Mouse (Mus musculus): ENCODE data around the gene Rpl11. TPM values are rescaled to one million over a fixed set of nuclear protein-coding genes. Genes with fewer than 3 reads are reported as not detected.

Rpl11 gene
- polyA plus RNA-seq, 1 experiment from 2014 or later, result 481 TPM

GRCm38 (mm10) chr4:136088971-136089747 is 35.9 kb upstream of the Rpl11 start:
- Histone ChIP-seq H3K27ac (no peak overlapping the region; the same call in 1 of the 2 replicates), H3K27me3 (no peaks in the 10 kb centered on the region), H3K4me2 (replicated peaks) (no peak overlapping the region), H3K36me3 (no peaks in the 10 kb centered on the region), H3K4me1 (peaks cover 15% of the 10 kb centered on the region), H3K9ac (peak overlapping the region; percentile 10; the same call in 1 of the 2 replicates), H3K4me3 (no peak overlapping the region), H3K9me3 (peaks cover 4% of the 10 kb centered on the region; the same call in 1 of the 2 replicates)
- no peak for ATAC-seq (ENCODE audit: low FRiP score, low read depth)
- 56% methylated on average over 16 of the region's 16 CpGs for WGBS

GRCm38 (mm10) chr4:136088364-136088763 is 35.1 kb upstream of the Rpl11 start:
- peaks cover 4% of the 10 kb centered on the region; the same call in 1 of the 2 replicates for H3K9me3 ChIP-seq
- no peak overlapping the region for H3K9ac ChIP-seq
- no peaks in the 10 kb centered on the region for H3K27me3 ChIP-seq
- H3K4me2 ChIP-seq (replicated peaks), result no peak overlapping the region
- ATAC-seq (ENCODE audit: low FRiP score, low read depth), result no peak
- no peak overlapping the region for H3K4me3 ChIP-seq
- H3K4me1 ChIP-seq, result peaks cover 16% of the 10 kb centered on the region
- no peak overlapping the region for H3K27ac ChIP-seq
- 74% methylated on average over 5 of the region's 5 CpGs for WGBS
- no peaks in the 10 kb centered on the region for H3K36me3 ChIP-seq

- no peak overlapping the region for H3K4me2 ChIP-seq (replicated peaks)
- no peak overlapping the region for H3K9ac ChIP-seq
- H3K4me1 ChIP-seq, result peaks cover 20% of the 10 kb centered on the region
- no peak overlapping the region for H3K4me3 ChIP-seq
- peaks cover 7% of the 10 kb centered on the region for H3K27me3 ChIP-seq
- H3K36me3 ChIP-seq, result no peaks in the 10 kb centered on the region
- H3K9me3 ChIP-seq, result peaks cover 4% of the 10 kb centered on the region; the same call in 1 of the 2 replicates
- H3K27ac ChIP-seq, result no peak overlapping the region
- ATAC-seq (ENCODE audit: low FRiP score, low read depth), result no peak
- WGBS, result 87% methylated on average over 5 of the region's 5 CpGs
These were observed 34.0 kb upstream of the Rpl11 start for GRCm38 (mm10) chr4:136087261-136087660.

GRCm38 (mm10) chr4:136084840-136085239 is 31.6 kb upstream of the Rpl11 start:
- Histone ChIP-seq H3K4me1 (peaks cover 32% of the 10 kb centered on the region), H3K9me3 (no peaks in the 10 kb centered on the region; the same call in 1 of the 2 replicates), H3K36me3 (no peaks in the 10 kb centered on the region), H3K27me3 (peaks cover 31% of the 10 kb centered on the region), H3K9ac (no peak overlapping the region), H3K27ac (no peak overlapping the region), H3K4me3 (no peak overlapping the region), H3K4me2 (replicated peaks) (no peak overlapping the region)
- 94% methylated on average over 11 of the region's 11 CpGs for WGBS
- no peak for ATAC-seq (ENCODE audit: low FRiP score, low read depth)

GRCm38 (mm10) chr4:136083269-136084105 is 30.3 kb upstream of the Rpl11 start:
- Histone ChIP-seq H3K9ac (no peak overlapping the region), H3K27me3 (peaks cover 32% of the 10 kb centered on the region), H3K4me2 (replicated peaks) (no peak overlapping the region), H3K36me3 (no peaks in the 10 kb centered on the region), H3K9me3 (no peaks in the 10 kb centered on the region; the same call in 1 of the 2 replicates), H3K4me1 (peaks cover 22% of the 10 kb centered on the region), H3K4me3 (no peak overlapping the region), H3K27ac (no peak overlapping the region)
- 70% methylated on average over 17 of the region's 19 CpGs for WGBS
- no peak for ATAC-seq (ENCODE audit: low FRiP score, low read depth)

GRCm38 (mm10) chr4:136081729-136082128 is 28.5 kb upstream of the Rpl11 start:
- Histone ChIP-seq H3K4me3 (peak overlapping the region; percentile 28), H3K9ac (peak overlapping the region; percentile 53), H3K9me3 (no peaks in the 10 kb centered on the region; the same call in 1 of the 2 replicates), H3K27me3 (peaks cover 32% of the 10 kb centered on the region), H3K27ac (no peak overlapping the region; the same call in 1 of the 2 replicates), H3K4me1 (peaks cover 22% of the 10 kb centered on the region), H3K36me3 (no peaks in the 10 kb centered on the region), H3K4me2 (replicated peaks) (peak overlapping the region; percentile 62)
- ATAC-seq (ENCODE audit: low FRiP score, low read depth), result no peak; the same call in 1 of the 2 replicates
- 3% methylated on average over 28 of the region's 28 CpGs for WGBS

- Histone ChIP-seq H3K27ac (no peak overlapping the region), H3K4me2 (replicated peaks) (no peak overlapping the region), H3K9ac (no peak overlapping the region), H3K4me3 (no peak overlapping the region), H3K9me3 (no peaks in the 10 kb centered on the region), H3K4me1 (peaks cover 22% of the 10 kb centered on the region), H3K36me3 (no peaks in the 10 kb centered on the region), H3K27me3 (peaks cover 32% of the 10 kb centered on the region)
- WGBS, result 68% methylated on average over 2 of the region's 2 CpGs
- no peak for ATAC-seq (ENCODE audit: low FRiP score, low read depth)
These were observed 25.4 kb upstream of the Rpl11 start for GRCm38 (mm10) chr4:136078649-136079048.

GRCm38 (mm10) chr4:136076776-136077538 is 23.7 kb upstream of the Rpl11 start:
- H3K4me3 ChIP-seq, result no peak overlapping the region
- ATAC-seq (ENCODE audit: low FRiP score, low read depth), result no peak
- WGBS, result 55% methylated on average over 15 of the region's 15 CpGs

GRCm38 (mm10) chr4:136071178-136071714 is 18.0 kb upstream of the Rpl11 start:
- 3% methylated on average over 15 of the region's 15 CpGs for WGBS
- H3K9me3 ChIP-seq, result no peaks in the 10 kb centered on the region
- peak overlapping the region; percentile 56 for H3K4me2 ChIP-seq (replicated peaks)
- no peak overlapping the region for H3K27ac ChIP-seq
- peak; percentile 63 for ATAC-seq (ENCODE audit: low FRiP score, low read depth)
- peak overlapping the region; percentile 15; the same call in 1 of the 2 replicates for H3K4me3 ChIP-seq
- H3K4me1 ChIP-seq, result peaks cover 18% of the 10 kb centered on the region
- H3K9ac ChIP-seq, result 0 out of 2 replicates have a peak overlapping the region, but pooled peaks have one; percentile 1
- H3K36me3 ChIP-seq, result no peaks in the 10 kb centered on the region
- H3K27me3 ChIP-seq, result no peaks in the 10 kb centered on the region

More at GRCm38 (mm10) chr4:136076776-136077538, 23.7 kb upstream of the Rpl11 start:
- no peak overlapping the region for H3K27ac ChIP-seq
- H3K4me1 ChIP-seq, result peaks cover 13% of the 10 kb centered on the region
- H3K9ac ChIP-seq, result no peak overlapping the region
- H3K4me2 ChIP-seq (replicated peaks), result no peak overlapping the region
- peaks cover 22% of the 10 kb centered on the region for H3K27me3 ChIP-seq
- no peaks in the 10 kb centered on the region for H3K9me3 ChIP-seq
- no peaks in the 10 kb centered on the region for H3K36me3 ChIP-seq

GRCm38 (mm10) chr4:136070592-136070991 is 17.4 kb upstream of the Rpl11 start:
- Histone ChIP-seq H3K9ac (0 out of 2 replicates have a peak overlapping the region, but pooled peaks have one; percentile 1), H3K4me3 (no peak overlapping the region), H3K27ac (peak overlapping the region; percentile 39; the same call in 1 of the 2 replicates), H3K4me2 (replicated peaks) (no peak overlapping the region; the same call in 1 of the 2 replicates), H3K36me3 (no peaks in the 10 kb centered on the region), H3K9me3 (no peaks in the 10 kb centered on the region), H3K27me3 (no peaks in the 10 kb centered on the region), H3K4me1 (peaks cover 18% of the 10 kb centered on the region)
- ATAC-seq (ENCODE audit: low FRiP score, low read depth), result no peak
- WGBS, result 65% methylated on average over 6 of the region's 6 CpGs

GRCm38 (mm10) chr4:136069954-136070353 is 16.7 kb upstream of the Rpl11 start:
- no peaks in the 10 kb centered on the region for H3K9me3 ChIP-seq
- peaks cover 18% of the 10 kb centered on the region for H3K4me1 ChIP-seq
- H3K27me3 ChIP-seq, result no peaks in the 10 kb centered on the region
- ATAC-seq (ENCODE audit: low FRiP score, low read depth), result peak; percentile 83
- no peak overlapping the region for H3K4me3 ChIP-seq
- no peaks in the 10 kb centered on the region for H3K36me3 ChIP-seq
- peak overlapping the region; percentile 39; the same call in 1 of the 2 replicates for H3K27ac ChIP-seq
- 4% methylated on average over 18 of the region's 18 CpGs for WGBS
- H3K4me2 ChIP-seq (replicated peaks), result peak overlapping the region; percentile 35
- no peak overlapping the region for H3K9ac ChIP-seq
